Mouse (Mus musculus) heart, embryonic 16.5 days (tissue): ENCODE measurements around the gene Zdhhc14. TPM values are rescaled to one million over a fixed set of nuclear protein-coding genes. Genes with fewer than 3 reads are reported as not detected.

Source experiments
- ATAC-seq: fragments of 200-750 bp; cut with Nextera tagmentation; replicated peaks from 2 replicates; pipeline ENCODE4 v1.8.0; 2017; ENCODE audit warnings: moderate number of reproducible peaks; ENCODE audit not compliant: insufficient read depth, low FRiP score; ENCODE audit errors: extremely low read depth
- H3K27ac ChIP-seq: fragments of 300-500 bp; sonication (generic); 2 replicates; pipeline ENCODE4 v1.5.1; 2014; ENCODE audit warnings: mild to moderate bottlenecking, low read length, control low read depth, moderate library complexity
- H3K27me3 ChIP-seq: fragments of 300-500 bp; sonication (generic); 2 replicates; pipeline ENCODE4 v1.6.1; 2014; ENCODE audit warnings: low read length, mixed read lengths; ENCODE audit not compliant: control insufficient read depth, insufficient read depth
- H3K36me3 ChIP-seq: fragments of 300-500 bp; sonication (generic); 2 replicates; pipeline ENCODE4 v1.6.1; 2014; ENCODE audit not compliant: control insufficient read depth, insufficient read depth
- H3K4me1 ChIP-seq: fragments of 300-500 bp; sonication (generic); 2 replicates; pipeline ENCODE4 v1.6.1; 2014; ENCODE audit warnings: low read length, mixed read lengths; ENCODE audit not compliant: control insufficient read depth, insufficient read depth
- H3K4me2 ChIP-seq: fragments of 300-500 bp; sonication (generic); 2 replicates; pipeline ENCODE4 v1.6.1; 2014; ENCODE audit warnings: low read depth, mild to moderate bottlenecking, control low read depth, low read length
- H3K4me3 ChIP-seq: fragments of 300-500 bp; sonication (generic); 2 replicates; pipeline ENCODE4 v1.5.1; 2014; ENCODE audit warnings: mild to moderate bottlenecking, control low read depth, low read length
- H3K9ac ChIP-seq: fragments of 300-500 bp; sonication (generic); 2 replicates; pipeline ENCODE4 v1.6.1; 2014; ENCODE audit warnings: low read length, control low read depth
- H3K9me3 ChIP-seq: fragments of 300-500 bp; sonication (generic); replicated peaks from 2 replicates; pipeline ENCODE4 v1.6.1; 2016; ENCODE audit warnings: low read length; ENCODE audit not compliant: control insufficient read depth
- WGBS: fragments of 180-500 bp; shearing (Covaris S2); extraction: QIAGEN DNeasy Blood & Tissue Kit; methylation state at CpG from one replicate; pipeline ENCODE4 v1.1.7; 2014; 5-methylcytosine and 5-hydroxymethylcytosine counted together
- polyA plus RNA-seq: library from polyadenylated mRNA; unstranded; fragments of >200 nt; fragmentation: Nextera tagmentation; extraction: Ambion mirVana; gene quantifications from 2 replicates; pipeline ENCODE4 v1.2.1, GENCODE M21; 2015

Zdhhc14 gene
- polyA plus RNA-seq, 1 experiment from 2014 or later = 1.3 TPM

DNA sequence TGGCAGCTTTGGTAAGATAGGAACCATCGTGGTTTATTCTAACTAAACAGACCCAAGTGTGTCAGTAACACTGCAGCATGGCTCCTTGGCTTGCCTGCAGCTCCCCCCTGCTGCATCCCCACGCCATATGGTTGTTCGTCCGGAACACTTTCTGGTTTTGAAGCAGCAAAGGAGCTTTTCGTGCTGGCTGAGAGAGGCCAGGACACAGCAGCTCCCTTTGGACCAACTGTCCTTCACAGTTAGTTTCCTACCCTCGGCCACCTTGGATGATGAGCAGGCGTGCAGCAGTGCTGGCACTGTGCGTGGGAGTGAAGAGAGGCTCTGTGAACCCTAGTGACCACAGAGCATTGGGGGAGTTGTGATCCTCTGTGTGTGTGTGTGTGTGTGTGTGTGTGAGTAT is 64.2 kb downstream of the Zdhhc14 start:
- ATAC-seq = no peak
- H3K27ac ChIP-seq = no peak overlapping the region

DNA sequence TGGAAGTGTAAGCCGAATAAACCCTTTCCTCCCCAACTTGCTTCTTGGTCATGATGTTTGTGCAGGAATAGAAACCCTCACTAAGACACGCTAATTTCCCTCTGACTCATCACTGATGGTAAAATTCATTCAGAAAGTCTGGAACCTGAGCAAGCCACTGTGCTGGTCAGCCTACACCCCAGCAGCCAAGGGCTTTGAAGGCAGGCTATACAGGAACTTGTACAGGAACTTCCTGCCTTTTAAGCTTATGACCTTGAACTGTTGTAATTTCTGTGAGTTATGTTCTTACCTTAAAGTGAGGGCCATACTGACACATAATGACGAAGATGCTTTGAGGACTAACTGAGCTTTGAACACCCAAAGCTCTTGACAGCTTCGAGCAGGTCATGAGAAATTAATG is 67.9 kb downstream of the Zdhhc14 start:
- H3K27ac ChIP-seq = no peak overlapping the region
- H3K9me3 ChIP-seq = no peaks in the 10 kb centered on the region; the same call in 1 of the 2 replicates
- no peaks in the 10 kb centered on the region for H3K36me3 ChIP-seq
- no peaks in the 10 kb centered on the region for H3K27me3 ChIP-seq
- H3K4me3 ChIP-seq = no peak overlapping the region
- no peak for ATAC-seq
- no peak overlapping the region for H3K4me2 ChIP-seq
- no peak overlapping the region for H3K9ac ChIP-seq
- 83% methylated on average over 4 of the region's 4 CpGs for WGBS
- H3K4me1 ChIP-seq = no peaks in the 10 kb centered on the region

More for the DNA sequence above, 64.2 kb downstream of the Zdhhc14 start:
- H3K27me3 ChIP-seq = no peaks in the 10 kb centered on the region
- no peaks in the 10 kb centered on the region; the same call in 1 of the 2 replicates for H3K9me3 ChIP-seq
- H3K9ac ChIP-seq = no peak overlapping the region
- WGBS = 71% methylated on average over 8 of the region's 8 CpGs
- no peak overlapping the region for H3K4me3 ChIP-seq
- H3K4me2 ChIP-seq = no peak overlapping the region
- H3K4me1 ChIP-seq = no peaks in the 10 kb centered on the region
- H3K36me3 ChIP-seq = no peaks in the 10 kb centered on the region

DNA sequence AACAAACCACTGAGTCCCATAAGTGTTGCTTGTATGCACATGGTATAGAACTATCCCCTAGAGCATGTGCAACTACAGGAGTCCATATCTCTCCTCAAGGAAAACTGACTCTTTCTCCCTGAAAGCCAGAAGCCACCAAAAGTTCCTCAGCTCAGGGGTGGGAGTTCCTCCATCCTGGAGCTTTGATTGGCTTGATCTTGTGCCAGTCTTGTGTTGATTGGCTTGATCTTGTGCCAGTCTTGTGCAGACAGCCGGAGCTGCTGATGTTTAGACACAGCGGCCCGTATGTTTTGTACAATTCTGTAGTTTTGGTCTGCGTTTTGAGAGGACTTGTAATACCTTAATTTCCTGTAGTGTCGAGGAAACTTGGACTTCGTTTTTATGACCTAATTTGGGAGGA is 70.8 kb downstream of the Zdhhc14 start:
- Histone ChIP-seq H3K27ac (no peak overlapping the region), H3K4me1 (no peaks in the 10 kb centered on the region), H3K4me3 (no peak overlapping the region), H3K4me2 (no peak overlapping the region), H3K9ac (no peak overlapping the region), H3K27me3 (no peaks in the 10 kb centered on the region), H3K9me3 (no peaks in the 10 kb centered on the region; the same call in 1 of the 2 replicates), H3K36me3 (no peaks in the 10 kb centered on the region)
- no peak for ATAC-seq
- WGBS = 89% methylated on average over 6 of the region's 6 CpGs

- Histone ChIP-seq H3K27ac (no peak overlapping the region), H3K36me3 (no peaks in the 10 kb centered on the region), H3K9me3 (no peaks in the 10 kb centered on the region; the same call in 1 of the 2 replicates), H3K9ac (no peak overlapping the region), H3K27me3 (no peaks in the 10 kb centered on the region), H3K4me3 (no peak overlapping the region), H3K4me1 (no peaks in the 10 kb centered on the region), H3K4me2 (no peak overlapping the region)
- ATAC-seq = no peak
- 69% methylated on average over 7 of the region's 7 CpGs for WGBS
These were observed 73.6 kb downstream of the Zdhhc14 start for GRCm38 (mm10) chr17:5566006-5566405.

- H3K27ac ChIP-seq = no peak overlapping the region
- 32% methylated on average over 5 of the region's 5 CpGs for WGBS
- no peak for ATAC-seq
These were observed 75.6 kb downstream of the Zdhhc14 start for GRCm38 (mm10) chr17:5567943-5568342.

DNA sequence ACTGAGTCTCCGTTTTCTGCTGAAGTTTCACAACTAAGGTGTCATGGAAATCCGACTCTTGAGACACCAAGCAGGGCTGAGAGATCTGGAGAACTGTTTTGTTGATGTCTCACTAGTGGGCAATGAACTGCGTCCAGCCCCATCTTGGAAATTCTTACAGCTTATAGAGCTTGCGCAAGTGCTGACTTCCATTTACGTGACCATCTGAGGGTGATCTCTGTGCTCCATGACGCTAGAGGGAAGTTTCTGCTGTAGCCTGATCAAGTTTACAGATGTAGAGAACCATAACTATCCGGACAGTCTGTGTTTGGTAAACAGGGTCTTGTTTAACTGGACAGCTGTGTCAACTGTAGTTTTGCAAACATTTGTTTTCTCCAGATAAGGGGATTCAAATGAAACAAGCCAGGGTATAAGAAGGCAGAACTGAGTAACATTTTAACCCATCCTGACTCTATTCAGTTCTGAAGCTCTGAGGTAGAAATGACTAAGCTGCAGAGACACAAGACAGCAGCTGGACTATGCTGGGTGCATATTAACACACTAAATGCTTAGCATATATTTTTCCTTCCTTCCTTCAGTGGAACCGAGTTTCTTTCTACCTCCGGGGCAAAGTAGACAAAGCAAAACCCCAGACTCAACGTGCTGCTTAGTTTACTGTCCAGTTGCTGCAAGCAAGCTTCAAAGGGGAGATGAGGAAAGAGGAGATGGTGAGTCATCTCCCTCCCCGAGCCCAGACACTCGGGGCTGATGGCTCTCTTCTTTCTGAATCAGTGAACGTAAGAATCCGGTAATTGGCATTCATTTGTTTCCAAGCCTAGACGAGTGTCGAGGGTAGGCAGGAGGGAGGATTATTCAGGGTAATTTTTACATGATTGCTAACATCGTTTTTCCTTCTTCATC is 77.0 kb downstream of the Zdhhc14 start:
- no peaks in the 10 kb centered on the region for H3K9me3 ChIP-seq
- ATAC-seq = no peak
- no peak overlapping the region for H3K4me2 ChIP-seq
- 72% methylated on average over 17 of the region's 17 CpGs for WGBS
- H3K27ac ChIP-seq = no peak overlapping the region
- no peaks in the 10 kb centered on the region for H3K27me3 ChIP-seq
- no peaks in the 10 kb centered on the region for H3K36me3 ChIP-seq
- no peak overlapping the region for H3K4me3 ChIP-seq
- H3K9ac ChIP-seq = no peak overlapping the region
- H3K4me1 ChIP-seq = no peaks in the 10 kb centered on the region

More at GRCm38 (mm10) chr17:5567943-5568342, 75.6 kb downstream of the Zdhhc14 start:
- no peaks in the 10 kb centered on the region for H3K9me3 ChIP-seq
- H3K4me2 ChIP-seq = no peak overlapping the region
- no peak overlapping the region for H3K4me3 ChIP-seq
- H3K4me1 ChIP-seq = no peaks in the 10 kb centered on the region
- no peaks in the 10 kb centered on the region for H3K27me3 ChIP-seq
- H3K36me3 ChIP-seq = no peaks in the 10 kb centered on the region
- no peak overlapping the region for H3K9ac ChIP-seq

GRCm38 (mm10) chr17:5572096-5572730 is 79.9 kb downstream of the Zdhhc14 start:
- H3K4me2 ChIP-seq = no peak overlapping the region
- H3K27ac ChIP-seq = no peak overlapping the region
- ATAC-seq = no peak
- H3K27me3 ChIP-seq = no peaks in the 10 kb centered on the region
- 75% methylated on average over 1 of the region's 1 CpGs for WGBS
- H3K9me3 ChIP-seq = no peaks in the 10 kb centered on the region
- H3K4me1 ChIP-seq = no peaks in the 10 kb centered on the region
- no peaks in the 10 kb centered on the region for H3K36me3 ChIP-seq
- H3K9ac ChIP-seq = no peak overlapping the region
- no peak overlapping the region for H3K4me3 ChIP-seq

GRCm38 (mm10) chr17:5572745-5573420 is 80.5 kb downstream of the Zdhhc14 start:
- no peak overlapping the region for H3K27ac ChIP-seq
- no peak overlapping the region for H3K9ac ChIP-seq
- H3K36me3 ChIP-seq = no peaks in the 10 kb centered on the region
- no peaks in the 10 kb centered on the region for H3K9me3 ChIP-seq
- no peak overlapping the region for H3K4me2 ChIP-seq
- no peaks in the 10 kb centered on the region for H3K27me3 ChIP-seq
- ATAC-seq = no peak
- no peak overlapping the region for H3K4me3 ChIP-seq
- no peaks in the 10 kb centered on the region for H3K4me1 ChIP-seq

DNA sequence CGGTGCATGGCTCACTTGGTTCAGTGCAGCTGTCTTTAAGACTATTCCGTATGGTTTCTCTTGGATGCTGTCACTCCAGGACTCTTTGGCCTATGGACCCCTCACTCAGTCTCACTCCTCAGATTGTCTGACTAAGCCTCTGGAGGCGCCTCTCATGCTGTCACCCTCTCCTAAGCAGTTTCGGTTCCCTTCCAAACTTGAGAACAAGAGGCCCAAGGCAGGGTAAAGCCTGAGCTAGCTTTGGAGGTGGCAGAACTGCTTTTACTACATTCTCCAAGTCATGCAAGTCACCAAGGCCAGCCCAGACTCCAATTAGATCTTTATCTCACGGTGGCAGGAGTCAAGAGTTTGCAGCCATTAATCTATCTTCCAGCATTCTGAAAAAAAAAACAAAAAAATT is 82.3 kb downstream of the Zdhhc14 start:
- Histone ChIP-seq H3K9ac (no peak overlapping the region), H3K27me3 (no peaks in the 10 kb centered on the region), H3K4me2 (no peak overlapping the region), H3K36me3 (no peaks in the 10 kb centered on the region), H3K9me3 (no peaks in the 10 kb centered on the region), H3K27ac (no peak overlapping the region), H3K4me1 (no peaks in the 10 kb centered on the region), H3K4me3 (no peak overlapping the region)
- ATAC-seq = no peak
- WGBS = 68% methylated on average over 5 of the region's 5 CpGs
